Mouse (Mus musculus) 416B (cell line): ENCODE measurements around the gene Cars2.
"Not testable (repeated sequence)": the region's sequence is repeated elsewhere in the genome, so short reads cannot be mapped to it uniquely, and the experiment has no call there.

Source experiments
- DNase-seq: peaks from one replicate; pipeline ENCODE4 v3.0.0; 2011; ENCODE audit warnings: low read depth

Gene Cars2

DNA sequence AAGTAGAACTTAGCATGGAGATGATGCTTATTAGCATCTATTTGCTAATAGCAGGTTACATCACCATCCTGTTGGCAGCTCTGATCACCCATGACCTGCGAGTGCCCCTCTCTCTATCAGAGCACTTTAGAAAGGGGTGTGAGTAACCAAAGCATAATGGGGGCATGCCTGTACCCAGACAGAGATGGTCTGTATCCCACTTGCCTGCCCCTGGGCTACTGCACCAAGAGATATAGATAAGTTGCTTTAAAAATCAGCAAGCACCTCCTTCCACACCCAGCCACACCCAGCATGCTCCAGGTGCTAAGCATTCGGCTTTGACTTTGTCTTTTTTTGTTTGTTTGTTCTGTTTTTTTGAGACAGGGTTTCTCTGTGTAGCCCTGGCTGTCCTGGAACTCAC, 74.7 kb downstream of the Cars2 start:
- DNase-seq: no peak

DNA sequence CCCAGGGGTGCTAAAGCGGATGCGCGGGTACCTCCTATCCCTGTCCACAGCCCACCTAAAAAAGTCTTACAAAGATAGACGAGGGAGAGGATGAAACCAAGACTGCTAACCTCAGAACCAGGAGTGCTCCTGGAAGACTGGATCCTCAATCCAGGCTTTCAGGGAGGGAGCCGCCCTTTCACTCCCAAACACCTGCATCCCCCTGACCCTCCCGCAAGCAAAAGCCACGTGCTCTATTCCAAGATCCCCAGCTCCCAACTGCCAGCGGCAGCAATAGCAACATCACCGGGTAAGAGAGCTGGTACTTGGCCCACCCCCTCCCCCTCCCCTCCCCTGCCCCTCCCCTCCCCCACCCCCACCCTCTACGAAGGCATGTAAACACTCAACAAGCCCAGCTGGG, 75.2 kb downstream of the Cars2 start:
- no peak for DNase-seq

DNA sequence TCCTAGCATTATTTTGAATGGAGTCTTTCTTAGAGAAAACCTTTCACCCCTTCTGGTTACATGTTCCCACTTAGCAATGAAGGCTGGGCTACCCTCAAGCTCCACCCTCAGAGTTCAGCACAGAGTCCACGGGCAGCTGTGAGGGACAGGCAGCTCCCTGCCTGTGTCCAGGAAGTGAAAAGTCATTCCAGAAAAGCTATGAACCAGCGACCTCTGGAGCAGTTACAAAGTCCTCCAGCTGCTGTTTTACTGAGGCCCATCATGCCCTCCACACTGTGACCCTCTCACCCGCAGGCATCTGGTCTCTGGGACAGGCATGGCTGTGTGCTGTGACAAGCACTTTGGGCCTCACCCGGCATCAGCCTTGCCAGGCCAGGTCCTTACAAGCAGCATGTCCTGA, 77.5 kb downstream of the Cars2 start:
- no peak for DNase-seq

DNA sequence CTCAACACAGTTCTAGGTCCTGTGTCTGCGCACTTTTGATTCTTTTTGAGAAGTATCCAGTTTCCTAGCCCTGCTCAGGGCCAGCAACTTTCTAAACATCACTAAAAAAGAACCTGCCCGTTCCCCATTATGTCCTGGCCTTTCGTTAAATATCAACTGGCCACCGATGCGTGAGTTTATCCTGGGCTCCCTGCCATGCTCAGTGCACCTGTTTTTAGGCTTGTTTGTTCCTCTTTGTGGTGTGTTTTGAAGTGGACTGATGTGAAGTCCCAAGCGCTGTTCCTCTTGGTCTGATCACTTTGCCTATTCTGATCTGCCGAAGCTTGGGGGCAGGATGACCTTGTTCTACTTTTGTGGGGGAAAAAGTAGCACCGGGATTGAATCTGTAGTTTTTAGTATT, 79.3 kb downstream of the Cars2 start:
- DNase-seq: no peak

DNA sequence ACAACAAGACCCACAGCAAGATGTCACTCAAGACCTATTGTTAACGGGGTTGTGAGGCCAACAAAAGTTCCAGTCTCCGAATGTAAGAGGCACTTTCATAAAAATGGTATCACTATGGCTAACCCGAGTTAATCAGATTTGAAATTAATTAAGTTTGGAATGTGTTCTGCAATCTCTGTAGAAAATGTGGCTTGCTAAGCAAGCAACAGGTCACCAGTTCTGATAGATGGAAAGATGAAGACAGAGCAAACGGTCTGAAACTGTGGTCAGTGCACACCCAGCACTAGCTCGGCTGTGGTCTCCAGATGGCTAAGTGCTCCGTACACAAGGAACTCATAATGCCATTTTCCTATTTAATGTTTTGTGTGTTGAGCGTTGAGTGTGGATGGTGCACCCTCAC, 79.9 kb downstream of the Cars2 start:
- DNase-seq: no peak

DNA sequence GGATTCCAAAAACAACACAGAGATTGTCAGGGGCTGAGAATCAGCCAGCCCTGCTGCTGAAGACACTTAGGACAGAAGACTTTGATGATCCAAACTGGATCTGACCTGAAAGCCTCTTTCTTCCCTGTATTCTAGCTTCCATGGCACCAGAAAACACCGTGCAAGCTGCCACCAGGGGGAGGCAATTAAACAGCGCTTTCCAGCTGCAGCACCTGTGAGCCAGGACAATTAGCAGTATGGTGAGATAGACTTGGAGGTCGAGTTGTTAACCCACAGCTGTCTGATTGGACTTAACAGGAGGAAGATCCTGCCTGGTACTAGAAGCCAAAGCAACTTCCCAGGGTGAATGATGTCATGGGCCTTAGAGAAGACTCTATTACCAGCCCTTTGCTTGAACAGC, 81.5 kb downstream of the Cars2 start:
- peak; percentile 37 for DNase-seq

DNA sequence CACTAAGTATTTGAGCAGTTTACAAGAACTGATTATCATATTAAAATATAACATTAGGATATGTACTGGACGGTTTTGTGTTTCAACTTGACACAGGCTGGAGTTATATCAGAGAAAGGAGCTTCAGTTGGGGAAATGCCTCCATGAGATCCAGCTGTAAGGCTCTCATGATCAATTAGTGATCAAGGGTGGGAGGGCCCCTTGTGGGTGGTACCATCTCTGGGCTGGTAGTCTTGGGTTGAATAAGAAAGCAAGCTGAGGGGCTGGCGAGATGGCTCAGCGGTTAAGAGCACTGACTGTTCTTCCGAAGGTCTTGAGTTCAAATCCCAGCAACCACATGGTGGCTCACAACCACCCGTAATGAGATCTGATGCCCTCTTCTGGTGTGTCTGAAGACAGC, 84.1 kb downstream of the Cars2 start:
- not testable (repeated sequence) for DNase-seq

DNA sequence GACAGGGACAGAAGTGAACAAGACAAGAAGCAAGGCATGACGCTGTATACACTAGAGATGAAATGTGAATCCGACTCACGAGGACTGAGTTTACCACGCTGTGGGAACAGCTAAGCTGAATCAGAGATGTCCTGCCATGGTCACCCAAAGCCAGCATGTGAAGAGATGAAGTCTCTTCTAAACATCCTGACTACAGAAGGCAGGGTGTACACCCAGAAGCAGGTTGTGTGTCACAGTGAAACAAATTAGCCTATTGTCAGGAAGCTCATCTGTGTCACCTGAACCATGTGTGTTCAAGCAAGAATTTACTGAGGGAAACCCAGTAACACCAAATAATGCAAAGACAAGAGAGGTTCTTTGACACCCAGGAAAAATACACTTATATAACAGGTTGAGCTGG, 85.0 kb downstream of the Cars2 start:
- no peak for DNase-seq

DNA sequence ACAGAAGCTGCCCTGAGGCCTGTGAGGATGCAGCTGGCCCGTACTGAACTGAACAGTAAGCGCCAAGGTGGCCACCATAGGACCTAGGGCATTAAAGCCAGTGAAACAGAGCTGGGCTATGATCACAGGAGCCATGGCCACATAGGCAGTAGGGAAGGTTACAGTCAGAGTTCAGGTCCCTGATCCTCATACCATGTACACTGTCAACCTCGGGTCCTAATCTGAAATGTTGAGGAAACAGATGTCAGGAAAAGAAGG, 85.9 kb downstream of the Cars2 start:
- no peak for DNase-seq
